Mouse (Mus musculus) E14TG2a.4 (cell line): ENCODE measurements around the gene Nubpl.
A peak's percentile ranks its signal among the peaks of the same experiment; 100 is the strongest.
"Not testable (repeated sequence)": the region's sequence is repeated elsewhere in the genome, so short reads cannot be mapped to it uniquely, and the experiment has no call there.

Experiments used
- H3K27me3 ChIP-seq: 2 replicates; pipeline ENCODE4 v1.6.1; 2014; ENCODE audit warnings: low read length, control low read depth; ENCODE audit not compliant: insufficient read depth
- H3K36me3 ChIP-seq: 2 replicates; pipeline ENCODE4 v1.6.1; 2014; ENCODE audit warnings: low read length, control low read depth; ENCODE audit not compliant: insufficient read depth
- H3K4me1 ChIP-seq: replicated peaks from 2 replicates; pipeline ENCODE4 v1.6.1; 2014; ENCODE audit warnings: low read depth, low read length, control low read depth
- H3K4me3 ChIP-seq: replicated peaks from 2 replicates; pipeline ENCODE4 v1.5.1; 2014; ENCODE audit warnings: mild to moderate bottlenecking, low read length
- H3K9me3 ChIP-seq: 2 replicates; pipeline ENCODE4 v1.6.1; 2014; ENCODE audit warnings: low read length, control low read depth
- CTCF ChIP-seq: conservative IDR thresholded peaks from 2 replicates; pipeline ENCODE4 v1.5.1; 2014; ENCODE audit warnings: low read length
- NANOG ChIP-seq: IDR thresholded peaks from 2 replicates; pipeline ENCODE4 v1.6.1; 2014; ENCODE audit warnings: borderline replicate concordance, low read length, mixed read lengths
- POU5F1 ChIP-seq: IDR thresholded peaks from 2 replicates; pipeline ENCODE4 v1.6.1; 2014; ENCODE audit warnings: low read length, borderline replicate concordance

Nubpl gene

DNA sequence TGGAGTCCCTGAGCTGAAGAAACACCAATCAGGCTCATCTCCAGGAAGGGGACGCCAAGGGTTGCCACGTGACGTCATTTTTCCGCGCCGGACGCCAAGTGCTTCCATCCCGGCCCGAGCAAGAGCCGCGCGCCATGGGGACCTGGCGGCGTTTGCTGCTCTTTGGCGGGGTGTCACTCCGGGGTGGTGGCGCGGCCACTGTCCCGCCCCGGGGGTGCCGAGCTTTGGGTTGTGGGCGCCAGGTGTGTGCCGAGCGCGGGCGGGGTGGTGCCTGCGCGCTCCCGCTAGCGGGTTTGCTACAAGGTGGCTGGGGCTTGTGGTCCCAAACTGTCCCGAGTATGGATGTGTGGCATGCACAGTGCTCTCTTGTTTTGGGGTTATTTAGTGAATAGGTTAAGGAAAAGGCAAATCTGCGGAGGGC lies at the start of gene Nubpl:
Gene Nubpl, plus strand, starts transcription at position 88 of the 421 bp plus-strand sequence.
- no peaks in the 10 kb centered on the region for H3K27me3 ChIP-seq
- no peaks in the 10 kb centered on the region for H3K9me3 ChIP-seq
- no peaks in the 10 kb centered on the region for H3K36me3 ChIP-seq
- peak within 1 kb of the TSS; percentile 93 for H3K4me3 ChIP-seq
- H3K4me1 ChIP-seq = peaks cover 5% of the 10 kb centered on the region
- TF ChIP-seq POU5F1 (no peak), NANOG (no peak), CTCF (no peak)

DNA sequence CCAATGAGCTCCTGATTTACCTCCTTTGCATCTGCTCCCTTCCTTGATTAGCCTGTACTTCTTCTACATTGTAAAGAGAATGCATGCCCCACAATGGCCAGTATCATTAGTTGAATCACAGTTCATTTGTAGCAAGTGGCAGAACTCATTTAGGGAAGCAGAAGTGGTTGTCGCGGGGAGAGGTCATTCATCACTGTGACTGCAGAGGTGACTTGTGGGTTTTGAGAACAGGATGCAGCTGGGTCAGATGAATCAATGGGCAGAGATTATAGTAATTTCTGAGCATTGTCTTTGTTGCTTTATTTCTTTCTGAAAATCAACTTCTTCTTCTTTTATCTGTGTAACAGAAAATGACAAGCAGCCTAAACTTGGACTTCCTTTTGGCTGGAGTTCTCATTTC lies 48.2 kb upstream of the Nubpl start:
- no peaks in the 10 kb centered on the region for H3K4me1 ChIP-seq
- H3K4me3 ChIP-seq = no peak overlapping the region
- no peaks in the 10 kb centered on the region for H3K36me3 ChIP-seq
- peaks cover 4% of the 10 kb centered on the region; the same call in 1 of the 2 replicates for H3K9me3 ChIP-seq
- no peaks in the 10 kb centered on the region for H3K27me3 ChIP-seq
- TF ChIP-seq POU5F1 (no peak), NANOG (no peak), CTCF (no peak)

GRCm38 (mm10) chr12:52079296-52079695 lies 18.2 kb upstream of the Nubpl start:
- H3K4me1 ChIP-seq, H3K36me3 ChIP-seq, H3K9me3 ChIP-seq, H3K4me3 ChIP-seq, H3K27me3 ChIP-seq: not testable (repeated sequence)

DNA sequence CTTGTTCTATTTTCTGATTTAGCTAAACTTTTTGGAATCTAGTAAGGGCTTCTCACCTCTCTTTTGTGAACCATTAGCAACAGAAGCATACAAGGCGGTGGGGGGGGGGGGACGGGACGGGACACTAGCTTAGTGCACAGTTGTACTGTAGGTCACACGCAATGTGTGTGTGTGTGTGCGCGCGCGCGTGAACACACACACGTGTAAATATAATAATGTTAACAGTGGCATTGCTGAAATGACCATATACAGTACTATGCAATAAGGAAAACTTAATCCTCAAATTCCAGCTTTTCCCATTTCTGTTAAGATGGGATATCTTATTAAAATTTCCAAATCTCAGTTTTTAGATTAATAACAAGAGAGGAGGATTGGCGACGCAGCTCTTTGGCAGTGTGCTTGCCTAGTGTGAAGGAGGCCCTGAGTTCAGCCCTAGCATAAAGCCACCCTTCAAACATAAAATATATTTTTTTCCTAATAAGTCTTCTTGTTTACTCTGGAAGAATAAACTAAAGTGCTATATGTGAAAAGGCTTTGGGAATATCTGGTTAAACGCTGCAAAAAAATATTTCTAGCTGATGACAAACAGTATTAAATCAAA lies 388 bp upstream of the Nubpl start:
- TF ChIP-seq CTCF = no peak
- no peak for TF ChIP-seq NANOG
- TF ChIP-seq POU5F1 = no peak
- Histone ChIP-seq H3K9me3 (no peaks in the 10 kb centered on the region), H3K4me1 (peaks cover 5% of the 10 kb centered on the region), H3K4me3 (peak overlapping the region; percentile 93), H3K36me3 (no peaks in the 10 kb centered on the region), H3K27me3 (no peaks in the 10 kb centered on the region)

DNA sequence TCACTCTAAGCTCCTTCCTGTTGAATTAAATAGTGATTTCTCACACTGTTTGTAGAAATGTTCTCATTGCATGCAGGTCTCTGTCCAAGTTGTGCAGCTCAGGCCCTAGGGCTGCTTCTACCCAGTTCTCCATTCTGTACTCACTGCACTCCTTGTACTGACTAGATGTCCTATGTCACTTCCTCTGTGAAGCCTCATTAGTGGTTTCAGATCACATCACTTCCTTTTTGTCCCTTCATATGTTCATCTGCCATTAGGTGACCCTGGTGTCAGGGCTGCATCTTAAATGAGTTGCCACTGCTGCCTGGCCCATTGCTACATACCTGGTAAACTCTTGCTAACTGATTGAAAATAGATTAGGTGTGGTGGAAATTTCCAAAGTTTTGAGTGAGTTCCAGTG lies 22.7 kb downstream of the Nubpl start:
- Histone ChIP-seq H3K9me3 (no peaks in the 10 kb centered on the region), H3K4me3 (no peak overlapping the region), H3K4me1 (no peaks in the 10 kb centered on the region), H3K27me3 (no peaks in the 10 kb centered on the region), H3K36me3 (no peaks in the 10 kb centered on the region)
- TF ChIP-seq POU5F1 = no peak
- no peak for TF ChIP-seq NANOG
- TF ChIP-seq CTCF = no peak

DNA sequence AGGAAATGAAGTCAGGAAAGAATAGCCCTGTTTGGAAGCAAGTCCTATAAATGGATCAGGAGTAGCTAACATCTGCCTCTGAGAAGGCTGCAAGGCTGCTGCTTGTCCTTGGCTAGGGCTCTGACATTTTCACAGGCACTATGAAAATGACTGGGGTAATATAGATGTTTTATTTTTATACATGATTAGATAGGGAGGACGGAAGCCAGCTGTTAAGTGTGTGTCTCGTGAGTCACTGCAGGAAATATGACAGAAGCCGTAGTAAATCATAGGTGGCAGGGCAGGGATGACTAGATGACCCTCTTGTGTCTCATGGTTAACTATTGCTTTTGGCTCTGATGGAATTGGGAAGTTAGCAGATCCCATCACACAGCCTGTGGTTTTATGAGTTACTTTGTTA lies 28.9 kb downstream of the Nubpl start:
- no peak overlapping the region for H3K4me3 ChIP-seq
- no peaks in the 10 kb centered on the region for H3K9me3 ChIP-seq
- H3K4me1 ChIP-seq = no peaks in the 10 kb centered on the region
- H3K36me3 ChIP-seq = no peaks in the 10 kb centered on the region; the same call in 1 of the 2 replicates
- TF ChIP-seq POU5F1 (no peak), CTCF (no peak), NANOG (no peak)
- no peaks in the 10 kb centered on the region for H3K27me3 ChIP-seq

GRCm38 (mm10) chr12:52129072-52129471 lies 31.5 kb downstream of the Nubpl start:
- H3K36me3 ChIP-seq = no peaks in the 10 kb centered on the region; the same call in 1 of the 2 replicates
- no peaks in the 10 kb centered on the region for H3K9me3 ChIP-seq
- no peaks in the 10 kb centered on the region for H3K4me1 ChIP-seq
- no peaks in the 10 kb centered on the region for H3K27me3 ChIP-seq
- no peak overlapping the region for H3K4me3 ChIP-seq
- no peak for TF ChIP-seq CTCF
- no peak for TF ChIP-seq POU5F1
- no peak for TF ChIP-seq NANOG

GRCm38 (mm10) chr12:52132256-52132655 lies 34.7 kb downstream of the Nubpl start:
- Histone ChIP-seq H3K9me3 (no peaks in the 10 kb centered on the region), H3K4me3 (no peak overlapping the region), H3K27me3 (no peaks in the 10 kb centered on the region), H3K36me3 (no peaks in the 10 kb centered on the region; the same call in 1 of the 2 replicates), H3K4me1 (no peaks in the 10 kb centered on the region)
- TF ChIP-seq POU5F1 (no peak), CTCF (no peak), NANOG (no peak)

DNA sequence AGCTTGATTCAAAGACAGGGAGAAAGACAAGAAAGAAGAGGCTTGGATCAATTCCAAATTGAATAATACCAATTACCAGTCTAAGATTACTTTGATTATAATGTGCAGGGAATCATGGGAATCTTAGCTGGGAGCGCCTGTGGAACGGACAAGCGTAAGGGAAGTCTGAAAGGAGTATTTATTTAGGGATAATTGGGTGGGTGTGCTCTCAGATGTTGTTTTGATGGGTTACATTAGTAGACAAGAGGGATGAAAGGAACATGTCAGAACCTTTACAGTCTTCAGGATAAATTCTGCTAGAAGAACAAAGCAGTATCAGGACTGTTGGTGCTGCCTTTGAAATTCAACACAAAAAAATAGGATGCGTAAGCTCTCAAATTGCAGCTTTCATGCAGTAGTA lies 40.8 kb downstream of the Nubpl start:
- H3K9me3 ChIP-seq = no peaks in the 10 kb centered on the region
- H3K27me3 ChIP-seq = no peaks in the 10 kb centered on the region
- TF ChIP-seq NANOG = no peak
- no peak for TF ChIP-seq POU5F1
- TF ChIP-seq CTCF = no peak
- no peaks in the 10 kb centered on the region for H3K4me1 ChIP-seq
- H3K36me3 ChIP-seq = no peaks in the 10 kb centered on the region
- no peak overlapping the region for H3K4me3 ChIP-seq
